Mouse (Mus musculus): ENCODE results near the gene Kcnab1. TPM values are rescaled to one million over a fixed set of nuclear protein-coding genes. Genes with fewer than 3 reads are reported as not detected.

The Kcnab1 gene
- polyA plus RNA-seq, 1 experiment from 2014 or later, result 16.8 TPM

DNA sequence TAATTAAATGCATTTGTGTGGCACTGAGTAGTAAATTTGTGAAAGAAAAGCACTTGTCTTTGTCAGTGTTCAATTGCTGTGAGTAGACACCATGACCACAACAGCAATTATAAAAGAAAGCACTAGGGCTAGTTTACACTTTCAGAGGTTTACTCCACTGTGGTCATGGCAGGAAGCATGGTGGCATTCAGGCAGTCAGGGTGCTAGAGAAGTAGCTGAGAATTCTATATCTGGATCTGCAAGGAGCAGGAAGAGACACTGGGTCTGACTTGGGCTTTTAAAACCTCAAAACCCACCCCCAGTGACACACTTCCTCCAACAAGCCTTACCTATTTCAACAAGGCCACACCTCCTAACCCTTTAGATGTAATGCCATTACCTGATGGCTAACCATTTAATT lies 307.4 kb downstream of the Kcnab1 start:
- ATAC-seq (ENCODE audit: low read depth), result no peak
- Histone ChIP-seq H3K27ac (ENCODE audit: low read depth, low read length) (no peak overlapping the region), H3K4me2 (ENCODE audit: low read depth, low read length) (no peak overlapping the region)

DNA sequence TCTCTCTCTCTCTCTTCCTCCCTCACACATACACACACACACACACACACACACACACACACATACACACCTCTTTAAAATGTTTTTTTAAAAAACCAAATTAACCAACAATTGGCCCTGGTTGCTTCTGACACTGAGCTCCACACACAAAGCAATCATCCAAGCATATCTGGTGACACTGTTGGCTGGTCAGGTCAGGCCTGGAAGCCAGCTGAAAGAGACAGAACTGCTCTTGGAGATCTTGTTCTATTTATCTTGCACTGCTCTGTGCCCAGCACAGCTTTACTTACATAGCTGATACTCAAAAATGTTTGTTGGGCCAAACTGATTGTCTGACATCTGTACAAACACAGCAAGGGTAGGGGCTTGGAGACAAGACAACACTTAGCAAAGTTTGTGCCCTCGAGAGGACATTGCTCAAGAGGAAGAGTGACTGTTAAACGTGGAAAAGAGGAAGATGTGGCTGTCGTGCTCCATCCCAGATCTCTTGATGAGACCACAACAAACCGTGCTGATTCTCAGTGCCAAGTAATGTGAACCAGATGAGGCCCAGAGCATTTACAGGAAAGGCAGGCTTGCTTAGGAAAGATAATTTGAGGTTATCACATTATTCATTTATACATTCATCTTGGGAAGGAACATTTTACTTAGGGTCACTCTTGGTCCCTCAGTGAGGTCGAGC lies 308.9 kb downstream of the Kcnab1 start:
- Histone ChIP-seq H3K27ac (ENCODE audit: low read depth, low read length) (no peak overlapping the region), H3K4me1 (ENCODE audit: control insufficient read depth, insufficient read depth, low read length) (no peaks in the 10 kb centered on the region), H3K36me3 (ENCODE audit: control insufficient read depth, insufficient read depth, low read length) (no peaks in the 10 kb centered on the region), H3K4me3 (ENCODE audit: low read depth, low read length) (no peak overlapping the region), H3K9me3 (ENCODE audit: control insufficient read depth, low read length) (no peaks in the 10 kb centered on the region), H3K27me3 (ENCODE audit: control insufficient read depth, insufficient read depth, low read length) (no peaks in the 10 kb centered on the region), H3K9ac (replicated peaks; ENCODE audit: low read depth, low read length) (no peak overlapping the region), H3K4me2 (ENCODE audit: low read depth, low read length) (no peak overlapping the region)
- no peak for ATAC-seq (ENCODE audit: low read depth)
- WGBS, result 72% methylated on average over 5 of the region's 5 CpGs

More for the DNA sequence above, 307.4 kb downstream of the Kcnab1 start:
- Histone ChIP-seq H3K9me3 (ENCODE audit: control insufficient read depth, low read length) (no peaks in the 10 kb centered on the region), H3K9ac (replicated peaks; ENCODE audit: low read depth, low read length) (no peak overlapping the region), H3K4me1 (ENCODE audit: control insufficient read depth, insufficient read depth, low read length) (no peaks in the 10 kb centered on the region), H3K36me3 (ENCODE audit: control insufficient read depth, insufficient read depth, low read length) (no peaks in the 10 kb centered on the region), H3K4me3 (ENCODE audit: low read depth, low read length) (no peak overlapping the region), H3K27me3 (ENCODE audit: control insufficient read depth, insufficient read depth, low read length) (no peaks in the 10 kb centered on the region)

DNA sequence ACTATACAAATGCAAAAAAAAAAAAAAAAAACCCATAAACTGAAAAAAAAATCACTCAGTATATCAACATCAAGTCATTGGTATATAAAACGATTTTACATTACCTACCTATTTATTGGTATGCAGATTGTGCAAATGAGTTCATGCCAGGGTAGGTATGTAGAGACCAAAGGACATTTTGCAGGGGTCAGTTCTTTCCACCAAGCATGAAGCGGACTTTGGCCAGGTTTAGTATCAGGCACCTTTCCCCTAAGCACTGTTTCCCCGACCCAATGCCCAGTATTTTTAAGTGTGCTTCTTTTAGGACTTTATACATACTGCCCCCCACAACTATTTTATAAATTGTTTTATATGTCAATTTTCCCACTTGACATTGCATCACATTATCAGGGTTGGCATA lies 310.5 kb downstream of the Kcnab1 start:
- no peak for ATAC-seq (ENCODE audit: low read depth)
- Histone ChIP-seq H3K27me3 (ENCODE audit: control insufficient read depth, insufficient read depth, low read length) (no peaks in the 10 kb centered on the region), H3K9me3 (ENCODE audit: control insufficient read depth, low read length) (no peaks in the 10 kb centered on the region), H3K36me3 (ENCODE audit: control insufficient read depth, insufficient read depth, low read length) (no peaks in the 10 kb centered on the region), H3K4me3 (ENCODE audit: low read depth, low read length) (no peak overlapping the region), H3K9ac (replicated peaks; ENCODE audit: low read depth, low read length) (no peak overlapping the region), H3K27ac (ENCODE audit: low read depth, low read length) (no peak overlapping the region), H3K4me2 (ENCODE audit: low read depth, low read length) (no peak overlapping the region), H3K4me1 (ENCODE audit: control insufficient read depth, insufficient read depth, low read length) (no peaks in the 10 kb centered on the region)
- 90% methylated on average over 3 of the region's 3 CpGs for WGBS

All from neural tube, embryonic 14.5 days (tissue).